Mouse (Mus musculus): Measurements from ENCODE around the gene Bcan. TPM values are rescaled to one million over a fixed set of nuclear protein-coding genes. Genes with fewer than 3 reads are reported as not detected.
A peak's percentile ranks its signal among the peaks of the same experiment; 100 is the strongest.

Gene Bcan
- polyA plus RNA-seq, 1 experiment from 2014 or later: 0.56 TPM

GRCm38 (mm10) chr3:87974381-87974987, 25.5 kb downstream of the Bcan start:
- no peak for TF ChIP-seq CTCF (IDR thresholded peaks at IDR 0.05)
- TF ChIP-seq EP300 (IDR thresholded peaks at IDR 0.05): no peak
- H3K27ac ChIP-seq (ENCODE audit: low read length): no peak overlapping the region
- H3K27me3 ChIP-seq (replicated peaks; ENCODE audit: insufficient read depth, low read length): 0 out of 2 replicates have a peak, but pooled peaks cover 4% of the 10 kb centered on the region
- H3K9ac ChIP-seq (replicated peaks; ENCODE audit: low read depth): no peak overlapping the region
- peak overlapping the region; percentile 50 for H3K4me2 ChIP-seq (replicated peaks; ENCODE audit: low read depth, low read length)
- peak overlapping the region; percentile 49; the same call in 1 of the 2 replicates for H3K4me3 ChIP-seq (ENCODE audit: low read depth, low read length)
- peak; percentile 48 for DNase-seq (ENCODE audit: low spot score)
- 34% methylated on average over 12 of the region's 12 CpGs for WGBS
- no peaks in the 10 kb centered on the region for H3K36me3 ChIP-seq (ENCODE audit: insufficient read depth, low read length)
- peak; percentile 41 for ATAC-seq
- H3K9me3 ChIP-seq (ENCODE audit: low read length): no peaks in the 10 kb centered on the region
- H3K4me1 ChIP-seq (ENCODE audit: insufficient read depth, low read depth, low read length): peaks cover 15% of the 10 kb centered on the region; the same call in 1 of the 2 replicates

- WGBS: 50% methylated on average over 14 of the region's 14 CpGs
- Histone ChIP-seq H3K27me3 (replicated peaks; ENCODE audit: insufficient read depth, low read length) (0 out of 2 replicates have a peak, but pooled peaks cover 4% of the 10 kb centered on the region), H3K4me1 (ENCODE audit: insufficient read depth, low read depth, low read length) (peaks cover 15% of the 10 kb centered on the region; the same call in 1 of the 2 replicates), H3K36me3 (ENCODE audit: insufficient read depth, low read length) (no peaks in the 10 kb centered on the region), H3K4me2 (replicated peaks; ENCODE audit: low read depth, low read length) (peak overlapping the region; percentile 50), H3K9ac (replicated peaks; ENCODE audit: low read depth) (no peak overlapping the region), H3K4me3 (ENCODE audit: low read depth, low read length) (peak overlapping the region; percentile 49), H3K9me3 (ENCODE audit: low read length) (no peaks in the 10 kb centered on the region), H3K27ac (ENCODE audit: low read length) (peak overlapping the region; percentile 15; the same call in 1 of the 2 replicates)
- DNase-seq (ENCODE audit: low spot score) (no peak), ATAC-seq (peak; percentile 12; the same call in 1 of the 2 replicates)
- TF ChIP-seq EP300 (IDR thresholded peaks at IDR 0.05): no peak
- TF ChIP-seq CTCF (IDR thresholded peaks at IDR 0.05): no peak
Observed at GRCm38 (mm10) chr3:87973593-87974380, 26.2 kb downstream of the Bcan start.

- WGBS: 30% methylated on average over 5 of the region's 5 CpGs
- Histone ChIP-seq H3K4me3 (ENCODE audit: low read depth, low read length) (peak overlapping the region; percentile 49), H3K4me2 (replicated peaks; ENCODE audit: low read depth, low read length) (peak overlapping the region; percentile 50), H3K27me3 (replicated peaks; ENCODE audit: insufficient read depth, low read length) (0 out of 2 replicates have a peak, but pooled peaks cover 4% of the 10 kb centered on the region), H3K36me3 (ENCODE audit: insufficient read depth, low read length) (no peaks in the 10 kb centered on the region), H3K4me1 (ENCODE audit: insufficient read depth, low read depth, low read length) (peaks cover 15% of the 10 kb centered on the region; the same call in 1 of the 2 replicates), H3K9me3 (ENCODE audit: low read length) (no peaks in the 10 kb centered on the region), H3K27ac (ENCODE audit: low read length) (no peak overlapping the region), H3K9ac (replicated peaks; ENCODE audit: low read depth) (peak overlapping the region; percentile 48)
- ATAC-seq (no peak), DNase-seq (ENCODE audit: low spot score) (no peak)
- TF ChIP-seq EP300 (IDR thresholded peaks at IDR 0.05) (no peak), CTCF (IDR thresholded peaks at IDR 0.05) (no peak)
Observed at GRCm38 (mm10) chr3:87972776-87973175, 27.3 kb downstream of the Bcan start.

GRCm38 (mm10) chr3:87972203-87972664, 27.8 kb downstream of the Bcan start:
- H3K4me3 ChIP-seq (ENCODE audit: low read depth, low read length): peak overlapping the region; percentile 49
- no peaks in the 10 kb centered on the region for H3K9me3 ChIP-seq (ENCODE audit: low read length)
- no peaks in the 10 kb centered on the region for H3K36me3 ChIP-seq (ENCODE audit: insufficient read depth, low read length)
- ATAC-seq: no peak
- H3K9ac ChIP-seq (replicated peaks; ENCODE audit: low read depth): peak overlapping the region; percentile 48
- H3K27ac ChIP-seq (ENCODE audit: low read length): no peak overlapping the region
- H3K4me1 ChIP-seq (ENCODE audit: insufficient read depth, low read depth, low read length): peaks cover 15% of the 10 kb centered on the region; the same call in 1 of the 2 replicates
- peak overlapping the region; percentile 50 for H3K4me2 ChIP-seq (replicated peaks; ENCODE audit: low read depth, low read length)
- DNase-seq (ENCODE audit: low spot score): no peak
- TF ChIP-seq CTCF (IDR thresholded peaks at IDR 0.05) (no peak), EP300 (IDR thresholded peaks at IDR 0.05) (no peak)
- 0 out of 2 replicates have a peak, but pooled peaks cover 4% of the 10 kb centered on the region for H3K27me3 ChIP-seq (replicated peaks; ENCODE audit: insufficient read depth, low read length)
- WGBS: 11% methylated on average over 8 of the region's 8 CpGs

GRCm38 (mm10) chr3:87971489-87972202, 28.4 kb downstream of the Bcan start:
- WGBS: 1% methylated on average over 60 of the region's 60 CpGs
- Histone ChIP-seq H3K27me3 (replicated peaks; ENCODE audit: insufficient read depth, low read length) (0 out of 2 replicates have a peak, but pooled peaks cover 4% of the 10 kb centered on the region), H3K9ac (replicated peaks; ENCODE audit: low read depth) (peak overlapping the region; percentile 48), H3K9me3 (ENCODE audit: low read length) (no peaks in the 10 kb centered on the region), H3K4me2 (replicated peaks; ENCODE audit: low read depth, low read length) (peak overlapping the region; percentile 50), H3K36me3 (ENCODE audit: insufficient read depth, low read length) (no peaks in the 10 kb centered on the region), H3K4me3 (ENCODE audit: low read depth, low read length) (peak overlapping the region; percentile 49), H3K4me1 (ENCODE audit: insufficient read depth, low read depth, low read length) (peaks cover 15% of the 10 kb centered on the region; the same call in 1 of the 2 replicates), H3K27ac (ENCODE audit: low read length) (0 out of 2 replicates have a peak overlapping the region, but pooled peaks have one; percentile 44)
- ATAC-seq: peak; percentile 13
- DNase-seq (ENCODE audit: low spot score): peak; percentile 56
- TF ChIP-seq EP300 (IDR thresholded peaks at IDR 0.05) (no peak), CTCF (IDR thresholded peaks at IDR 0.05) (no peak)
